Comparison of ENCODE assay signal across 9 mouse cellular contexts in the genomic region with DNA sequence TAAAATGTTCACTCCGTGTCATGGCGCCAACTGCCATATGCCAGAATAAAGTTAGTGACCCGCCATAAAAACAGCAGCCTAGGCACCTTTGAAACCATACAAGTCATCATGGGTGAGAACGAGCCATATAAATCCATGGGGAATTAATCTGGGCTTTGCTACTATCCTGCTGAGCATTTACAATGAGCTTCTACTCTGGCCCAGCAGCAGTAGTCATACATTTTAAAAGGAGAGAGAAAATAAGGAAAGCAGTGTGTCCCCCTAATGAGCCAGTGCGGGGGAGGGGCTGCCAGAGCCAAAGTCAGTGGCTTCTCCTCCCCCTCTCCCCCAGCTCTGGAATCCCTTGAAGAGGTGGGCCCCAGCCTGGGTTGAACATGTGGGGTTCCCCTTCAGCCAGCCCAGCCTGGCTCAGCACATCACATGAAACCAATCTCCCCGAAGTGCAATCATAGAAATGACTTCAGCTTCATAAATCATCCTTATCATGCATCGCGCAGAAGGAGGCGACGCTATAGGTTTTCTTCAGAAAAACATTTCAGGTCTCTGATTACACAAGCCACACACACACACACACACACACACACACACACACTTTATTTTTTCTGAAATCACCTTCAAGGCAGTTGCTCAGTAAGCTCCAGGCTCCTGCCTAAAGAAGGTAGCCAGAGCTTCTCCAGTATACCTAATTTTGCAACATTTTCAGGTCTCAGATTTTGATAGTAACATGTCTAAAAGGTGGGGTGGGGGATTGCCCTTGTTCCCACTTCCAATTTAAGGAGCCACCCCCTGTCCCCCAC.
A peak's percentile ranks its signal among the peaks of the same experiment; 100 is the strongest.
DNase-seq lines count a peak whose midpoint lies in the region; ATAC-seq and TF ChIP-seq lines count a peak whose summit lies in the region.
"Had no signal": no experiment of that assay in that cellular context is flagged by ENCODE, and none has a peak within 500 bp of the region (broad histone marks: within the 10 kb centered on the region; RNA-seq: fewer than 3 reads in every experiment).

No protein-coding gene starts in this region.

- H3K27ac ChIP-seq in midbrain, embryonic 10.5 days (replicated peaks): peak overlapping the region; percentile 33; the same call in 1 of the 2 replicates
- no peak overlapping the region for H3K27ac ChIP-seq in midbrain, postnatal 0 days (ENCODE audit: low read depth, low read length)

- ATAC-seq in midbrain, postnatal 0 days (ENCODE audit: low FRiP score): no peak
- ATAC-seq in hematopoietic stem cell, adult 5-6 weeks (replicated peaks in 1 of 2; ENCODE audit: insufficient read depth in 1 of 2, low FRiP score in 2 of 2, low TSS enrichment in 1 of 2, low read depth in 1 of 2, poor library complexity in 2 of 2, severe bottlenecking in 2 of 2): peak; percentile 73 to 85
- ATAC-seq in megakaryocyte progenitor cell, adult 5-6 weeks (replicated peaks; ENCODE audit: poor library complexity): peak; percentile 34; the same call in 1 of the 2 replicates

- no peak overlapping the region for H3K4me2 ChIP-seq in midbrain, postnatal 0 days (ENCODE audit: low read depth, low read length, poor library complexity, severe bottlenecking)

- H3K4me3 ChIP-seq in midbrain, embryonic 10.5 days: no peak overlapping the region
- no peak overlapping the region for H3K4me3 ChIP-seq in midbrain, postnatal 0 days (ENCODE audit: low read depth, low read length)

- DNase-seq in midbrain, embryonic 10.5 days (ENCODE audit: low spot score): peak; percentile 29
- no peak for DNase-seq in midbrain, postnatal 0 days (ENCODE audit: low spot score)
- DNase-seq in layer of hippocampus, adult 8-10 months (ENCODE audit: low spot score in 2 of 2): no peak
- no peak for DNase-seq in left cerebral cortex, adult 8-10 months (ENCODE audit: low spot score in 2 of 2)
- DNase-seq in MN1 (ENCODE audit: low spot score): no peak
- DNase-seq: adrenal gland, adult 8-10 months; heart, adult 18-20 months had no signal

- H3K9ac ChIP-seq in midbrain, postnatal 0 days (replicated peaks; ENCODE audit: low read length, poor library complexity, severe bottlenecking): no peak overlapping the region

- 20% methylated on average over 10 of the region's 10 CpGs for WGBS in midbrain, embryonic 10.5 days
- 20% methylated on average over 10 of the region's 10 CpGs for WGBS in midbrain, postnatal 0 days

- no peak for TF ChIP-seq CTCF in midbrain, postnatal 0 days (IDR thresholded peaks at IDR 0.05)

- no peaks in the 10 kb centered on the region for H3K36me3 ChIP-seq in midbrain, embryonic 10.5 days
- no peaks in the 10 kb centered on the region for H3K36me3 ChIP-seq in midbrain, postnatal 0 days (ENCODE audit: insufficient read depth, low read length)

- no peaks in the 10 kb centered on the region for H3K27me3 ChIP-seq in midbrain, embryonic 10.5 days (ENCODE audit: low read depth, poor library complexity, severe bottlenecking)
- no peaks in the 10 kb centered on the region for H3K27me3 ChIP-seq in midbrain, postnatal 0 days (ENCODE audit: insufficient read depth, low read length)

- no peaks in the 10 kb centered on the region for H3K9me3 ChIP-seq in midbrain, embryonic 10.5 days (replicated peaks)
- no peaks in the 10 kb centered on the region for H3K9me3 ChIP-seq in midbrain, postnatal 0 days (ENCODE audit: low read length)

- H3K4me1 ChIP-seq in midbrain, embryonic 10.5 days: peaks cover 17% of the 10 kb centered on the region
- no peaks in the 10 kb centered on the region for H3K4me1 ChIP-seq in midbrain, postnatal 0 days (ENCODE audit: insufficient read depth, low read length)
